Mouse (Mus musculus): ENCODE measurements around the gene Tspan13.

DNA sequence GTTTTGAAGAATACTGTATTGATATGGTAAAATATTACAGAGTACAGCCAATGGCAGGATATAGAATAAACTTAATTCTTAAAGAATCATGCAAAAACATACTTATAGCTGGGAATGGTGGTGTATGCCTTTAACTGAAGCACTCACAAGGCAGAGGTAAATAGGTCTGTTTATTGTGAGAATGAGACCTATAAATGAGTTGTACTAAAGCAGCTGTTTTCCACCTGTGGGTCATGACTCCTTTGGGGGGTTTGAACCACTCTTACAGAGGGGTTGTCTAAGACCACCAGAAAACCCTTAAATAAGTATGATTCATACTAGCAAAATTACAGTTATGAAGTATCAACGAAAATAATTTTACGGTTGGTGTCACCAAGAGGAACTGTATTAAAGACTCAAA is 43.1 kb upstream of the Tspan13 start:
- no peak for TF ChIP-seq CTCF (IDR thresholded peaks at IDR 0.05; ENCODE audit: control insufficient read depth, insufficient read depth, insufficient read length)
- no peak for TF ChIP-seq MYOG (IDR thresholded peaks at IDR 0.05; ENCODE audit: control insufficient read depth, extremely low read depth, insufficient read length)
- no peak for TF ChIP-seq CEBPB (IDR thresholded peaks at IDR 0.05; ENCODE audit: low read depth)
